Mouse (Mus musculus) NIH3T3 (cell line): ENCODE measurements around the gene Myl7.
"Not testable (repeated sequence)": the region's sequence is repeated elsewhere in the genome, so short reads cannot be mapped to it uniquely, and the experiment has no call there.

ENCODE experiments used
- DNase-seq: peaks from one replicate; pipeline ENCODE4 v3.0.0-alpha.2; 2012; ENCODE audit warnings: low read depth

Gene Myl7

GRCm38 (mm10) chr11:5903844-5904243 lies 5.3 kb upstream of the Myl7 start:
- no peak for DNase-seq

- no peak for DNase-seq
These were observed 3.8 kb upstream of the Myl7 start for GRCm38 (mm10) chr11:5902390-5902789.

GRCm38 (mm10) chr11:5901950-5902349 lies 3.4 kb upstream of the Myl7 start:
- no peak for DNase-seq

GRCm38 (mm10) chr11:5901320-5901719 lies 2.7 kb upstream of the Myl7 start:
- no peak for DNase-seq

GRCm38 (mm10) chr11:5899286-5899685 lies 704 bp upstream of the Myl7 start:
- no peak for DNase-seq

GRCm38 (mm10) chr11:5897839-5898238 lies 743 bp downstream of the Myl7 start:
- DNase-seq: no peak

GRCm38 (mm10) chr11:5897230-5897629 lies 1.4 kb downstream of the Myl7 start:
- DNase-seq: no peak

- no peak for DNase-seq
These were observed 4.8 kb downstream of the Myl7 start for GRCm38 (mm10) chr11:5893807-5894206.

GRCm38 (mm10) chr11:5892810-5893368 lies 5.7 kb downstream of the Myl7 start:
- DNase-seq: no peak

GRCm38 (mm10) chr11:5892151-5892591 lies 6.4 kb downstream of the Myl7 start:
- peak; percentile 62 for DNase-seq

- not testable (repeated sequence) for DNase-seq
These were observed 10.0 kb downstream of the Myl7 start for GRCm38 (mm10) chr11:5888563-5888962.

- DNase-seq: no peak
These were observed 11.3 kb downstream of the Myl7 start for GRCm38 (mm10) chr11:5887250-5887649.

GRCm38 (mm10) chr11:5886187-5886586 lies 12.4 kb downstream of the Myl7 start:
- DNase-seq: peak; percentile 94

GRCm38 (mm10) chr11:5882518-5882917 lies 16.1 kb downstream of the Myl7 start:
- DNase-seq: no peak

- DNase-seq: peak; percentile 66
These were observed 18.7 kb downstream of the Myl7 start for GRCm38 (mm10) chr11:5879905-5880304.

GRCm38 (mm10) chr11:5878661-5879060 lies 19.9 kb downstream of the Myl7 start:
- no peak for DNase-seq

GRCm38 (mm10) chr11:5877921-5878526 lies 20.6 kb downstream of the Myl7 start, which contains the start of gene Pold2:
Pold2 (minus strand) TSS chr11:5878292.
- DNase-seq: peak; percentile 99

- DNase-seq: no peak
These were observed 21.2 kb downstream of the Myl7 start for GRCm38 (mm10) chr11:5877421-5877820.

- no peak for DNase-seq
These were observed 25.4 kb downstream of the Myl7 start for GRCm38 (mm10) chr11:5873192-5873591.

GRCm38 (mm10) chr11:5872707-5873106 lies 25.9 kb downstream of the Myl7 start:
- peak; percentile 53 for DNase-seq

GRCm38 (mm10) chr11:5870069-5870468 lies 28.5 kb downstream of the Myl7 start:
- no peak for DNase-seq

GRCm38 (mm10) chr11:5869331-5869730 lies 29.3 kb downstream of the Myl7 start:
- DNase-seq: no peak

- DNase-seq: no peak
These were observed 30.3 kb downstream of the Myl7 start for GRCm38 (mm10) chr11:5868324-5868723.

- peak; percentile 45 for DNase-seq
These were observed 31.4 kb downstream of the Myl7 start for GRCm38 (mm10) chr11:5867196-5867595.
